Mouse (Mus musculus) forebrain, embryonic 16.5 days (tissue): ENCODE results near the gene Rara. TPM values are rescaled to one million over a fixed set of nuclear protein-coding genes. Genes with fewer than 3 reads are reported as not detected.
"Not testable (repeated sequence)": the region's sequence is repeated elsewhere in the genome, so short reads cannot be mapped to it uniquely, and the experiment has no call there.

Source experiments
- ATAC-seq: fragments of 200-750 bp; cut with Nextera tagmentation; 2 replicates; pipeline ENCODE4 v1.8.0; 2017; ENCODE audit warnings: mild to moderate bottlenecking, moderate library complexity
- H3K27ac ChIP-seq: fragments of 300-500 bp; sonication (generic); 2 replicates; pipeline ENCODE4 v1.5.1; 2014; ENCODE audit warnings: low read length, control low read depth
- H3K27me3 ChIP-seq: fragments of 300-500 bp; sonication (generic); replicated peaks from 2 replicates; pipeline ENCODE4 v1.6.1; 2014; ENCODE audit warnings: low read length; ENCODE audit not compliant: control insufficient read depth, insufficient read depth
- H3K36me3 ChIP-seq: fragments of 300-500 bp; sonication (generic); 2 replicates; pipeline ENCODE4 v1.6.1; 2014; ENCODE audit not compliant: control insufficient read depth, insufficient read depth
- H3K4me1 ChIP-seq: fragments of 300-500 bp; sonication (generic); replicated peaks from 2 replicates; pipeline ENCODE4 v1.6.1; 2014; ENCODE audit warnings: low read length; ENCODE audit not compliant: control insufficient read depth, insufficient read depth
- H3K4me2 ChIP-seq: fragments of 300-500 bp; sonication (generic); 2 replicates; pipeline ENCODE4 v1.6.1; 2014; ENCODE audit warnings: mild to moderate bottlenecking, low read length, control low read depth
- H3K4me3 ChIP-seq: fragments of 300-500 bp; sonication (generic); replicated peaks from 2 replicates; pipeline ENCODE4 v1.5.1; 2014; ENCODE audit warnings: mild to moderate bottlenecking, low read length, control low read depth
- H3K9ac ChIP-seq: fragments of 300-500 bp; sonication (generic); replicated peaks from 2 replicates; pipeline ENCODE4 v1.6.1; 2014; ENCODE audit warnings: low read depth, low read length, control low read depth
- H3K9me3 ChIP-seq: fragments of 300-500 bp; sonication (generic); 2 replicates; pipeline ENCODE4 v1.6.1; 2016; ENCODE audit warnings: low read length; ENCODE audit not compliant: control insufficient read depth
- WGBS: fragments of 180-500 bp; shearing (Covaris S2); extraction: QIAGEN DNeasy Blood & Tissue Kit; methylation state at CpG from one replicate; pipeline ENCODE4 v1.1.7; 2014; 5-methylcytosine and 5-hydroxymethylcytosine counted together
- polyA plus RNA-seq: library from polyadenylated mRNA; unstranded; fragments of >200 nt; fragmentation: Nextera tagmentation; extraction: Ambion mirVana; gene quantifications from 2 replicates; pipeline ENCODE4 v1.2.1, GENCODE M21; 2015

The Rara gene
- polyA plus RNA-seq, 1 experiment from 2014 or later: 9.5 TPM

DNA sequence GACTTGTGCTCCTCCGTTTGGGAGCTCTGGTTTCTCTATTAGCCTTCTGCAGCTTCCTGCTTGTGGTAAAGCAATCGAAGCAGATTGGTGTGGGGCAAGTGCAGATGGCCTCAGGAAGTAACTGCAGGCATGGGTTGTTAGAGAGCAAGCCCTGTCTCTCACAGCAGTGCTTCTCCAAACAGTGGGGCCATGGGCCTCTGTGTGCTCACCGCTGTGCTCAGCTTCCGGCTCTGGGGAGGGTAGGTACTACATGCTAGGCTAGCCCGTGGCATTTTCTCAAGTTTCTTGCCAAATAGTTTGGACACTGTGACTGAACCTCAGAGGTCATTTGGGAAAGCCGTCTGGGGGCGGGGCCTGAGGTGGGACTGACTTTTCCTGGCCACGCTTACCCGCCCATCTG, 9.4 kb upstream of the Rara start:
- no peak overlapping the region for H3K4me2 ChIP-seq
- H3K27me3 ChIP-seq: no peaks in the 10 kb centered on the region
- H3K36me3 ChIP-seq: no peaks in the 10 kb centered on the region
- WGBS: 85% methylated on average over 9 of the region's 9 CpGs
- no peak overlapping the region for H3K4me3 ChIP-seq
- H3K9ac ChIP-seq: no peak overlapping the region
- no peaks in the 10 kb centered on the region for H3K9me3 ChIP-seq
- no peak for ATAC-seq
- H3K4me1 ChIP-seq: peaks cover 5% of the 10 kb centered on the region; the same call in 1 of the 2 replicates
- no peak overlapping the region for H3K27ac ChIP-seq

DNA sequence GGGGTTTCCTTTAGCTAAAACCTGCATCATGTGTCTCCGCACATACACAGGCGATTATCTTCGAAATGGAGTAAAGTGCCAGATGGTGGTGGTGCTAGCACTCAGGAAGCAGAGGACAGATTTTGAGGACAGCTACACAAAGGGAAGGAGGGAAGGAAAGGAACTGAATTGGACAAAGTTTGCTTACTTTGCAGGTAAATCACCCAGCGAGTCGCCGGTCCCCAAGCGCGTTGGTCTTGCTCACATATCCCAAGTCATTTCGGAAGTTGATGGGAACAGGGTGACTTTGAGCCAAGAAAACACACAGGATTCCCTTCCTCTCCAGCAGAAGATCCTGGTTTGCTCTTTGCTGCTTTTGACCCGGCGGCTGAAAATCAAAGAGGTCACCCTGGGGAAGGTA, 8.6 kb upstream of the Rara start:
- H3K9me3 ChIP-seq: no peaks in the 10 kb centered on the region
- no peaks in the 10 kb centered on the region for H3K27me3 ChIP-seq
- no peak overlapping the region for H3K4me2 ChIP-seq
- WGBS: 90% methylated on average over 11 of the region's 11 CpGs
- H3K4me1 ChIP-seq: peaks cover 7% of the 10 kb centered on the region
- ATAC-seq: no peak
- H3K4me3 ChIP-seq: no peak overlapping the region
- H3K27ac ChIP-seq: no peak overlapping the region
- no peak overlapping the region for H3K9ac ChIP-seq
- no peaks in the 10 kb centered on the region for H3K36me3 ChIP-seq

DNA sequence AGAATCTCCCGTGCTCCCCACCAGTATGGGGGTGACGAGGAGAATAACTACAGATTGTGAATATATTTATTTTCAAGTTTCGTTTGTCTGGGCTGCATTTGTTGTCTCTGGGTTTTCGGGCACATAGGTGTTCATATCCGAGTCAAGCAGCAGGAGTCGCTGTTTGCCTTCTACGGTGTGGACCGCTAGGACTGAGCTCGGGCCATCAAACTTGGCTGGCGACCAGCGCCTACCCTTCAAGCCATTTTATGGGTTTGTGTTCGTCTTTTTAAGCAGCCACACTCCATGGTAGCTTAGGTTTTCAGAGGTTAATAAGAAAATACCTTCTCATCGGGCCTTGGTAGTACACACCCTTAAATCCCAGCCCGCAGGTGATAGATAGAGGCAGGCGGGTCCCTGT, 5.8 kb upstream of the Rara start:
- not testable (repeated sequence) for H3K4me2 ChIP-seq, ATAC-seq, H3K9ac ChIP-seq, H3K27ac ChIP-seq, H3K27me3 ChIP-seq, H3K36me3 ChIP-seq, H3K4me3 ChIP-seq, H3K9me3 ChIP-seq
- peaks cover 31% of the 10 kb centered on the region for H3K4me1 ChIP-seq
- WGBS: 52% methylated on average over 15 of the region's 15 CpGs

DNA sequence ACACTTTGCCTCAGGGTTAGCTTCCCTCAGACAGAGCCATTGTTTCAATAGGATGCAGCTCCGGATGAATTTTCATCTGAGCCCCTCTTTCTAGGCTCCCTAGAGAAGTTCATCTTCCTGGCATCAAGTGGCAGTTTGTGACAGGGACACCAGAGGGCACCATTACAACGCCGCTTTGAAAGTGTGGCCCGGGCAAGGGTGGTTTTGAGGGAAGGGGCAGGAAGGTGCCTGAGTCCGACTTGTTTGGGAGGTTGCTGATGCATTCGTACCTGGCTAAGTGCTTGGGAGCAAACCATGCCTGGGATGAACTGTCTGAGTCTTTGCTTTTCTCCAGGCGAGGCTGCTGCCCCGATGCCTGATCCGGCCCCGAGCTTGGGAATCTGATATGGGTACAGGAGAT, 5.3 kb upstream of the Rara start:
- not testable (repeated sequence) for H3K36me3 ChIP-seq, H3K27me3 ChIP-seq, H3K4me2 ChIP-seq, H3K4me3 ChIP-seq, H3K9me3 ChIP-seq, H3K9ac ChIP-seq, H3K27ac ChIP-seq
- WGBS: 51% methylated on average over 10 of the region's 10 CpGs
- peak; percentile 45 for ATAC-seq
- H3K4me1 ChIP-seq: peaks cover 31% of the 10 kb centered on the region

DNA sequence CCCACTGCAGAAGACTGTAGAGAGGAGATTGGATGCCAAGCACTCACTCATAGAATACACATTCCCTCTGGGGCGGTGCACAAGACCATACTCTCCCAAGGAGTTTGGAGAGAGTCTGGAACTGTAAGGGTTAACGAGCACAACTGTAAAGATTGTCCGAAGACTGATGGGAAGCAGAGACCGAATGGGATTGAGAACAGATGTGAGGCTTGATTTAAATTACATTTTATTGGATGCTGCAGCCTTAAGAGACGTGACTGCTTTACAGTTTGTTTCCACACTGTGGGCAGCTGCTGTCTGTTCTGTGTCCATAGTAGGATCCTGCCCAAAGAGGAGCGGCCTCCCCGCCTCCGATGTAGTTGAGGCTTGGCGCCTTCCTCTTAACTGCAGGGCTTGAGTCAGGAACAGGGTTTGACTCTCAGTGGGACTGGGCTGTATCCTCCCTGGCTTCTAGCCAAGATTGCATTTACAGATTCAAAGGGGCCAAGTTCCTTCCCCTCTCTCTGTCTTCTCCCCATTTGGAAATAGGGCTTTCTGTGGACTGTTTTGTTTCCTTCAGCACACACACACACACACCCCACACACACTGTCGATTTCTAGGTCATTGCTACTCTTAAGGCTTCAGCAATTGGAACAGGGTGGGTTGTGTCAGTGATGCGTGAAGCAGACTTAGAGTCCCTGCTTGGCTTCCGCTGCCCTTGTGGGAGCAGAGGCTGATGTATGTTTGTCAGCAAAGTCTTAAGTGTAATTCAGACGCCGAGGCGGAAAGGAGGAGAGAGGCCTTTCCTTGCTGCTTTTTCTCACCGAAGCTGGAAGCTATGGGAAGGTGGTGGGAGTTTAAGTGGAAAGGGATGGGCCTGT, 4.5 kb upstream of the Rara start:
- ATAC-seq, H3K27me3 ChIP-seq, H3K9ac ChIP-seq, H3K36me3 ChIP-seq, H3K27ac ChIP-seq, H3K9me3 ChIP-seq, H3K4me2 ChIP-seq, H3K4me3 ChIP-seq: not testable (repeated sequence)
- peaks cover 38% of the 10 kb centered on the region for H3K4me1 ChIP-seq
- 47% methylated on average over 16 of the region's 16 CpGs for WGBS

DNA sequence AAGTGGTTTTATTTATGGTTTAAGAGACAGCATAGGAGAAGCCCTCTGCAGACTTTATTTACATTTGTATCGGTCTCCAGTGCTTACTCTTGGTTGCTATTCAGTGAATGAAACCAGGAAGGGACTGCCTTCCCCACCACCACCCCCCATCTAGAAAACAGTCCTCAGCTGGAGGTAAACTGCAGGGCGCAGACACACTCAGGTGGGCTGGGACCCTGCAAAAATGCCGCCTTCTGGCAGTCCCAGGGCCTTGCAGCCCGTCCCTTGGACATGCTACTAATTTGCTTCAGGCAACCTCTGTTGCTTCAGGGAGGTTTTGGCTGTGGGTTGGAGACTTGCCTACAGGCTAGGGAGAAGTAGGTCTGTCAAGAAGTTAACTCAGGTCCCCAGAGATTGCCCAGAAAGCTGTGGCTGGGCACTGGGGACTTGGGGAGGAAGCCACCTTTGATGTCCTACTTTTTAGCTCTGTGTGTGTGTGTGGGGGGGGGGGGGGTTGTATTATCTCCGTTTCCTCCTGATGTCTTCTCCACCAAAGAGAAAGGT, 2.9 kb upstream of the Rara start:
- no peak for ATAC-seq
- H3K9ac ChIP-seq: no peak overlapping the region
- H3K4me1 ChIP-seq: peaks cover 55% of the 10 kb centered on the region
- H3K36me3 ChIP-seq: no peaks in the 10 kb centered on the region
- no peak overlapping the region for H3K4me3 ChIP-seq
- no peaks in the 10 kb centered on the region for H3K9me3 ChIP-seq
- peak overlapping the region; percentile 61 for H3K27ac ChIP-seq
- no peak overlapping the region for H3K4me2 ChIP-seq
- WGBS: 34% methylated on average over 5 of the region's 5 CpGs
- H3K27me3 ChIP-seq: no peaks in the 10 kb centered on the region; the same call in 1 of the 2 replicates

DNA sequence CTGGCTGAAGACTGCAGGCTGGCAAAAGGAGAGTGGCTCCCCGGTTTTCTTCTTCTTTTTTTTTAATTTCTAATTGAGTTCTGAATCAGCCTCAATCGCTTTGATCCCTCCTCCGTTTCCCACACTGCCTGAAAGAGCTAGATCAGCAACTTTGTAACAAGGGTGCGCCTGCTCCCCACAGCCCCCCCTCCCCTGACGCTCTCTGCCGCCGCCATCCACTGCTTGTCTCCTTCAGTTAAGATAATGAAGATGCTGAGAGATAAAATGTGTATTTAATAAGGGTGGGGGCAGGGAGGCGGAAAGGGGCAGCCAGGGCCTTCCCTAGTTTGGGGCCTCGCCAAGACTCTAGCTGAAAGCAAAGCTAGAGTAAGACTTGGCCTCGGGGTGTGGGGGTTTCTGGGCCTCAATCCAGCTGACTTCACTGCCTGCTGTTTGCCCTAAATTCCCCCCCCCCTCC, 2.3 kb upstream of the Rara start:
- no peaks in the 10 kb centered on the region; the same call in 1 of the 2 replicates for H3K27me3 ChIP-seq
- under 1% methylated on average over 10 of the region's 10 CpGs for WGBS
- H3K27ac ChIP-seq: peak overlapping the region; percentile 61
- peaks cover 60% of the 10 kb centered on the region for H3K4me1 ChIP-seq
- no peaks in the 10 kb centered on the region for H3K36me3 ChIP-seq
- H3K4me3 ChIP-seq: no peak overlapping the region
- H3K9me3 ChIP-seq: no peaks in the 10 kb centered on the region
- H3K4me2 ChIP-seq: peak overlapping the region; percentile 17
- no peak overlapping the region for H3K9ac ChIP-seq
- peak; percentile 41; the same call in 1 of the 2 replicates for ATAC-seq

DNA sequence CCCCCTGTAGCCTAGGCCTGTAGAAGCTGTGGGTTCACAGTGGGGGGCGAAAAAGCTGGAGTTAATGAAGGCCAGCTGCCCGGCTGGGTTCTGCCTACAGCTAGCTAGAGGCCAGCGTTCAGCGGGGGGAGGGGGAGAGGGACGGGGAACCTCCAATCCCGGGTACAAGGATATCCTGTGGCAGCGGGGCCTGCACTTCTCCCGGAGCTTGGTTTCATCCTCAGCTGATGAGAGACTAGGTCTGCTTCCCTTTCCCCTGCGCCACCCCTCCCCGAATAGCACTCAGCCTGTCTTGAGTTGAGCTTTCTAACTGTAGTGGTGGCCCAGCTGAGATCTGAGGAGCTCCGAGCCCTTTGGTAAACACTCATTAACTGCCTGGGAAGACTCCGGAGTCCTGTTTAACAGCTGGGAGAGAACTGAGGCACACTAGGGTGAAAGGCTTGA, 1.7 kb upstream of the Rara start:
- no peak overlapping the region for H3K4me3 ChIP-seq
- no peak overlapping the region for H3K4me2 ChIP-seq
- H3K4me1 ChIP-seq: peaks cover 66% of the 10 kb centered on the region
- no peaks in the 10 kb centered on the region; the same call in 1 of the 2 replicates for H3K27me3 ChIP-seq
- no peaks in the 10 kb centered on the region for H3K9me3 ChIP-seq
- H3K36me3 ChIP-seq: no peaks in the 10 kb centered on the region
- WGBS: 7% methylated on average over 12 of the region's 12 CpGs
- peak; percentile 14; the same call in 1 of the 2 replicates for ATAC-seq
- no peak overlapping the region for H3K9ac ChIP-seq
- H3K27ac ChIP-seq: 0 out of 2 replicates have a peak overlapping the region, but pooled peaks have one; percentile 1

DNA sequence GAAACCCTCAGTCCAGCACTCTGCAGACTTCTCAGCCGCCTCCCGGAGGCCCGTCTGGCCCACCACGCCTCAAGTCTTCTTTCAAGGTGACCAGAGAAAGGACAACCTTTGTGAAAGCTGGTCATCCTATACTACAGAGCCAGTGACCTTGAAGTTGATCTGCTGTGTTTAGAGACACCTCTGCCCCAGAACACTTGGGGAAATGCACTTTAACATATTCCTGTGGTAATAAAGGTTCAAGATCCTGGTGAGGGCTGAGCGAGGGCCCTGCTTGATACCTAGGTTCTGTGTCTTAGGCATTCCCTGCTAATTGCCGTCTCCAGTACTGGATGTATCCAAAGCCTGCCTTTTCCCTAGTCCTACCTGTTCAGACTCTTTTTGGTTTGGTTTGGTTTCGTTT, 1.1 kb upstream of the Rara start:
- no peak for ATAC-seq
- 85% methylated on average over 7 of the region's 7 CpGs for WGBS

More for the DNA sequence above, 1.1 kb upstream of the Rara start:
- Histone ChIP-seq H3K4me3 (no peak overlapping the region), H3K27me3 (no peaks in the 10 kb centered on the region; the same call in 1 of the 2 replicates), H3K9me3 (no peaks in the 10 kb centered on the region), H3K4me1 (peaks cover 73% of the 10 kb centered on the region), H3K36me3 (no peaks in the 10 kb centered on the region), H3K27ac (no peak overlapping the region), H3K9ac (no peak overlapping the region), H3K4me2 (no peak overlapping the region)
